Mouse (Mus musculus) ES-CJ7 (cell line): ENCODE measurements around the gene Gm20662.

ENCODE experiments used
- DNase-seq: peaks from one replicate; pipeline ENCODE4 v3.0.0; 2011; ENCODE audit warnings: low read depth, low spot score

The Gm20662 gene

GRCm38 (mm10) chr9:107974491-107975171 lies 21.5 kb upstream of the Gm20662 start:
- no peak for DNase-seq

- DNase-seq: no peak
Measured at GRCm38 (mm10) chr9:107975399-107976386, 20.5 kb upstream of the Gm20662 start, which contains the start of gene Uba7. Uba7 (plus strand) TSS chr9:107975505.

DNA sequence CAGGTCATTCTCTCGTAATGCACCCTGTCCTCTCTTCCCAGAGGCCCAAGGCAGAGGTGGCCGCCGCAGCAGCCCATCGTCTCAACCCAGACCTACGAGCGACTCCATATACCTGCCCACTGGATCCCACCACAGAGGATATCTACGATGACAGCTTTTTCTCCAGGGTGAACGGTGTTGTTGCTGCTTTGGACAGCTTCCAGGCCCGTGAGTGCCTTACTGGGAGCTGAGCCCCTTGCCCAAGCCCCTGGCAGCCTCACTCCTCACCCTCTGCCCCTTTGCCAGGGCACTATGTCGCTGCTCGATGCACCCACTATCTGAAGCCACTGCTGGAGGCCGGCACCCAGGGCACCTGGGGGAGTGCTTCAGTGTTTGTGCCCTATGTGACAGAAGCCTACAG lies 17.3 kb upstream of the Gm20662 start:
- DNase-seq: no peak

- DNase-seq: no peak
Measured at GRCm38 (mm10) chr9:107981684-107982605, 14.2 kb upstream of the Gm20662 start.

DNA sequence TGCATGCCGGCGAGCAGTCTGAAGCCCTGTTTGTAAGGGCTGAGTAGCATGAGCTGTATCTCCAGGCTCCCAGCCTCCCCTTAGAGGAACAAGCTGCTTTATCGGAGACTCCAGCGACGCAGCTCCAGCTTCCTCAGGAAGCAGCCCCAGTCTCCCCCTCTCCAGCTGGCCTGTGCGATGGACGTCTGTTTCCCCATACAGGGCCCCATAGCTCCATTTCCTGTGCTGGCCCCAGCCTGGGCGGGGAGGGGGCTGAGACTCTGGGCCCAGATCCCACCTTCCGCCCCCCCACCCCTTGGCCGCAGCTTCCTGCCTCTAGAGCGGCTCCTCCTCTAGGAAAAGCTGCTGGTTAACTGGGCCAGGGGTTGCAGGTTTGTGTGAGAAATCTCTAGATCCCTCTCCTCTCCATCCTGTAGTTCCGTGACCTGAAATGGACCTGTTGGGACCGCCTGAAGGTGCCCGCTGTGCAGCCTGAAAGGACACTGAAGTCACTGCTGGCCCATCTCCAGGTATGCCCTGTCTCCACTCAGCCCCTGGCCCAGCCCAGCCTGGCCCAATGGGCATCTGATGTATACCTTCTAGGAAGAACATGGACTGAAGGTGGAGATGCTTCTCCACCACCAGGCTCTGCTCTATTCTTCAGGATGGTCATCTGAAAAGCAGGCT lies 13.3 kb upstream of the Gm20662 start, which contains the start of gene Gm20661:
Gene Gm20661 (plus strand): TSS at position 378 of the 666 bp plus-strand sequence.
- no peak for DNase-seq

DNA sequence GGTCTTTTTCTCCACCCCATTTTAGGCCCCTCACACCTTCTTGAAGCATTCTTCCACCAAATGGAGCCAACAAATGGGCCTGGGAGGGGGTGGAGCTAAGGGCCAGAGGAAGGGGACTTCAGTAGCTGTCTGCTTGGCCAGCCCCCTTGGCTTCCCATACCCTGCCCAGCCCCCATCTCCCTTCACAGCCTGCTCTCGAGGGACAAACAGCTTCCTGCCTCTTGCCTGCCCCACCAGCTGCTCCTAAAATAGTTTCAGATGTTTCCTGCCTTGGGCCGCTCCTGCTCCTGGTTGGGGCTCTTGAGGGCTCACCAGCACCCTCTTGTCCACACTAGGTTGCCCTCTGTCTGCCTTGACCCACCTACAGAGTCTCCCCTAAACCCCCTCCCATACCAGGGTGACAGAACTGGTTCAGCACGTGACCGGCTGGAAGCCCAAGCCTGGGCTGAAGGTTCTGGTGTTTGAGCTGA lies 12.7 kb upstream of the Gm20662 start:
- DNase-seq: no peak

- no peak for DNase-seq
Measured at GRCm38 (mm10) chr9:107984052-107984753, 11.9 kb upstream of the Gm20662 start.

DNA sequence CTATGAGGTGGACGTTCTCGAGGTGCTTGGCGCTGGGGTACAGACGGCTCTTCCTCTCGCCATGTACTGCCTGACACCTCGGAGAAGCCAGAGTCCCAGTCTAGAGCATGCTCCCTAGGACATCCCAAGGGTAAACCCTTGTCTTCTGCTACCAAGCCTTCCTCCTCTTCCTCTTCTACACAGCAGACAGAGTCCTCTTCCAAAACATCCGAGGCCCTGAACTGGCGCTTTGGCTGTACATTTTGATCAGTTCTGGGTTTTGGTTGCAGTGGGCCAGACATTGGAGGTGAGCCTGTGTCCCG lies 11.4 kb upstream of the Gm20662 start:
- DNase-seq: no peak

- DNase-seq: peak; percentile 73
Measured at GRCm38 (mm10) chr9:107985131-107986119, 10.7 kb upstream of the Gm20662 start, which contains the start of gene Inka1. Inka1 (minus strand) TSS chr9:107985879.

DNA sequence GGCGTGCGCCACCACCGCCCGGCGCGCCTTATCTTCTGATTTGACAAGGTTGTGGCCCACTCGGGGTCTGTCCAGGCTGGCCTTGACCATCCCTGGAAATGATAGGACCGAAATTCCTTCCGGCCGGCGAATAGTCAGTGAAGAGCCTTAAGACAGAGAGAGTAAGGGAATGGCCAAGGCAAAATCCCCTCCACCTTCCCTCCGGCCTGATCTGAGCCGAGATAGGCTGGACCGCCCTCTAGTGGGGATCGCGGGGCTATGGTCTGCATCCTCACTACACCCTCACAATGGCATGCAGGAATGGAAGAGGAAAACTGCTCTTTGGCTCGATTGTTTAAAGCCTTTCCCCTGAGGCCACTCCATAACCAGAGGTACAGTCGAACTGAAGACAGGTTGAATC lies 9.8 kb upstream of the Gm20662 start:
- peak; percentile 87 for DNase-seq

- DNase-seq: peak; percentile 48
Measured at GRCm38 (mm10) chr9:107987950-107988349, 8.2 kb upstream of the Gm20662 start.

DNA sequence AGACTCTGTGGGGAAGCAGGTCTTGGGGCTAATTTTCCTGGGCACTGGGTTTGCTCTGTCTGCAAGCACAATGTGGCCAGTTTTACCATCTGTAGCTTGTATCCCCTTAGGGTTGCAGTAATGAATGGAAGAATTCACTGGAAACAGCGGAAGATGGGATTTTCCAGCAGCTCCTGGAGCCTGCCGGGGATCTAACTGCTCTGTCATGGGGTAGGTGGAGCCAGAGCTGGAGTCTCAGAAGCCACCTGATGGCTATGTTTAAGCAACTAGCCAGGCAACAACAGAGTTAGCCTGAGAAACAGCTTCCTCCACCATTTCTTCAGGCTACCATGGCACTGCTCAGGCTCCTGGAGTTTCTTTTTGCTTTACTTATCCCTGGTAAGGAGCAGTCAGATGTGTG lies 4.0 kb upstream of the Gm20662 start, which contains the start of gene Cdhr4:
Gene Cdhr4 (plus strand): TSS at position 301 of the 400 bp plus-strand sequence.
- DNase-seq: no peak

GRCm38 (mm10) chr9:107993013-107993412 lies 3.1 kb upstream of the Gm20662 start:
- DNase-seq: no peak

DNA sequence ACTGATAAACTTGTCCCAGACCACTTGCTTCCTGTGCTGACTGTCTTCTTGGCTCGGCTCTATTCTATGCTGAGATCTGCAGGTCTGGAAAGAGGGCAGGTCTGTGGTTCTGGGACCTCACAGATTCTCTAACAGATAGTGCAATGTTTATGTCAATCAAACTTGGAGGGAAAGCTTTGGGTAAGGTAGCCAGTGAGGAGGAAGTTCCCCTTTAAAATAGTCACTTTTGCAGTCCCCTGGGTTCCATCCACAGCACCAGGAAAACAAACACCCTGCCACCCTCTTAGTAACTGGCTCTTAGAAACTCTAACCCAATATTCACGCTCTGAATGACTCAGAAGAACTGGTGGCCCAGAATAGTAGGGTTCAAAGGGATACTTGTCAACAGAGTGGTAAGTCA lies 1.7 kb upstream of the Gm20662 start:
- no peak for DNase-seq

DNA sequence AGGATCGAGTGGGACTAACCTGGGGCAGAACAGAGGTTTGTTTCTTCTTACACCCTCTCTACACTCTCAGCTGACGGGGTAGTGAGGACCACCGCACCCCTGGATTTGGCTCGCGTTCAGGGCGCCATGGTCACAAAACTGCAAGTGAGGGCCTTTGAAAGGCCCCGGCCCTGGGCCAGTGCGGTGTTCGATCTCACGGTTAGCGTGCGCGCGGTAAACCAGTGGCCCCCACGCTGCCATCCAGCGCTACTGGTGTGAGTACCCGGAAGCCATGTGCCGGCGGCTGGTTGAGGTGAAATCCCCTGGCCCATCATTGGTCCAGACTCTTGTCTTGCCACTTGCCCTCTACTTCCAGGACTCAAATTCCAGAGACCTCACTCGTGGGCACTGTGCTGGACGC lies 636 bp upstream of the Gm20662 start:
- DNase-seq: no peak

- peak; percentile 100 for DNase-seq
Measured at GRCm38 (mm10) chr9:108001922-108002770, 6.0 kb downstream of the Gm20662 start, which contains the start of gene Ip6k1. Ip6k1 (plus strand) TSS chr9:108002501.

GRCm38 (mm10) chr9:108002778-108003530 lies 6.8 kb downstream of the Gm20662 start:
- no peak for DNase-seq
